Mouse (Mus musculus) E14TG2a.4 (cell line): Measurements from ENCODE around the gene C1qtnf5.

ENCODE experiments used
- CTCF ChIP-seq: conservative IDR thresholded peaks from 2 replicates; pipeline ENCODE4 v1.5.1; 2014; ENCODE audit warnings: low read length
- NANOG ChIP-seq: IDR thresholded peaks from 2 replicates; pipeline ENCODE4 v1.6.1; 2014; ENCODE audit warnings: borderline replicate concordance, low read length, mixed read lengths
- POU5F1 ChIP-seq: IDR thresholded peaks from 2 replicates; pipeline ENCODE4 v1.6.1; 2014; ENCODE audit warnings: low read length, borderline replicate concordance

DNA sequence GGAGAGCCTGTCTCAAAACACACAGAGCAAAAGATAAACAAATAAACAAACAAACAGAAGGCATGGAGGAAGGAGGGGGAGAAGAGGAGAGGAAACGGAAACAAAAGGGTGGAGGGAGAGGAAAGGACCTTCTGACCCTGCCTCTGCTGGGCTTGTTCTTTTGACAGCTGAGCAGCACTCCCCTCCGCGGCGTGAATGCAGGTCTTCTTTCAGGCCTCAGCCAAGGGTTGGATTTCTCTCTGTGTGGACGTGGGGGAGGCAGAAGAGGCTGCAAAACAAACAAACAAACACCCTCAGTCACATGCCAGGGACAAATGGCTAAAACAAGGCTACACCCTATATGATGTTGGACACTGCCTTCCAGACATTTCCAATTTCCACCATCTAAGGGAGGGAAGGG, 18.0 kb downstream of the C1qtnf5 start:
- TF ChIP-seq CTCF: no peak
- no peak for TF ChIP-seq NANOG
- no peak for TF ChIP-seq POU5F1
